Mouse (Mus musculus): ENCODE results near the gene Col24a1. TPM values are rescaled to one million over a fixed set of nuclear protein-coding genes. Genes with fewer than 3 reads are reported as not detected.

The Col24a1 gene
- total RNA-seq, 4 experiments from 2014 or later, result 2.4 to 4.4 (median 2.7) TPM

DNA sequence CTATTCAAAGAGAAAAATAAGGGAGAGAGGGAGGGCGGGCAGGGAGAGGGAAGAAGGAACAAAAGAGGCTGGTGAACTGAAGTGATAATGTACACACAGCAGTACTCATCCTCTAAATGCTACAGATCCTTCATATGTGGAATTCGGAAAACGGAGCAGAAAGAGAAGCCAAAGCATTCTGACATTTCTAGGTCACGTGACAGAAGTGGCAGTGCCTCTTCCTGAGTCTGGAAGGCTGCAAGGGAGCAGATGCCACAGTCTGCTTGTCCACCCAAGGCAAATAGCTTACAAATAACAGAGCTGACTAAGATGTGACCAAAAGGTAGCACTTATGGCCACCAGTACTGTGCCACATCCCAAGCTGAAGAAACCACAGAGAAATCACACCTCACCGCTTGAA lies 164.8 kb downstream of the Col24a1 start:
- no peak for DNase-seq (ENCODE audit: low spot score in 2 of 2)

DNA sequence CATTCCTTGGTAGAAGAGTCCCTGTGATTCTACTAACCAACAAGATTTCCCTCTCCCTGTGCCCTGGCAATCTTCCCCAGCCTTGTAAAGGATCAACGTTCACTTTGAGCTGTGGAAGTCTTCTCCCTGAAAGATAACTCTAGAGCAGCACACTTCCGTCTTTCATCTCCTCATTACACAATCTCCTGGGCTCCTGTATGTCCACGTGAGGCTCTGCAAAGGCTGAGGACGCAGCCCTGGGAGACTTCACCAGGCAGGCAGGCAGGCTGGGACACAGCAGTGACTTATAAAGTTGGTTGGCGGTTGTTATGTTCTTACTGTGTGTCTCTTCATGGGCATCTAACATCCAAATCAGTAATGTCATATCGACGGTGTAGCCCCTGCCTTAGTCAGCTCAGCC lies 170.1 kb downstream of the Col24a1 start:
- DNase-seq (ENCODE audit: low spot score in 2 of 2), result no peak

GRCm38 (mm10) chr3:145463731-145464130 lies 171.5 kb downstream of the Col24a1 start:
- no peak for DNase-seq (ENCODE audit: low spot score in 2 of 2)

- no peak for DNase-seq (ENCODE audit: low spot score in 2 of 2)
Observed at GRCm38 (mm10) chr3:145471094-145471493, 178.8 kb downstream of the Col24a1 start.

GRCm38 (mm10) chr3:145474163-145474562 lies 181.9 kb downstream of the Col24a1 start:
- no peak for DNase-seq (ENCODE audit: low spot score in 2 of 2)

DNA sequence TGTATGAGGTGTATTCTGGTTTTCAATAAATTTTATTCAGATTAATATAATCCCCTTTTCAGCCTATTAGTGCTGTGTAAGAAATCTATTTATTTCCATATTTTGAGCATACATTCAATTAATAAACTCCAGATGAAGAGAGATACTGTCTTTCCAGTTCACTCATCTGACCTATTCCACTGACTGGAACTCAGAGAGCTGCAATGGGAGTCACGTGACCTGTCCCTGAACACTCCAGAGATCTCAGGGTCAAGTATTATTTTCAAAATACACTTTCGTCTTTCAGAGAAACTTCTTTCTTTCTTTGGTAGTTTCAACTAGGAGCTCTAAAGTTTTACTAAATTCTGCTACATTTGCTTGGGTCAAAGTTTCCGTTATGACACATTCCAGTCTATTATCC lies 184.4 kb downstream of the Col24a1 start:
- no peak for DNase-seq (ENCODE audit: low spot score in 2 of 2)

GRCm38 (mm10) chr3:145477074-145477473 lies 184.8 kb downstream of the Col24a1 start:
- DNase-seq (ENCODE audit: low spot score in 2 of 2), result no peak

GRCm38 (mm10) chr3:145478446-145478845 lies 186.2 kb downstream of the Col24a1 start:
- no peak for DNase-seq (ENCODE audit: low spot score in 2 of 2)

GRCm38 (mm10) chr3:145490279-145490678 lies 198.0 kb downstream of the Col24a1 start:
- DNase-seq (ENCODE audit: low spot score in 2 of 2), result no peak

- DNase-seq (ENCODE audit: low spot score in 2 of 2), result no peak
Observed at GRCm38 (mm10) chr3:145491326-145491725, 199.1 kb downstream of the Col24a1 start.

- DNase-seq (ENCODE audit: low spot score in 2 of 2), result no peak
Observed at GRCm38 (mm10) chr3:145498127-145498526, 205.9 kb downstream of the Col24a1 start.

GRCm38 (mm10) chr3:145498893-145499292 lies 206.6 kb downstream of the Col24a1 start:
- no peak for DNase-seq (ENCODE audit: low spot score in 2 of 2)

DNA sequence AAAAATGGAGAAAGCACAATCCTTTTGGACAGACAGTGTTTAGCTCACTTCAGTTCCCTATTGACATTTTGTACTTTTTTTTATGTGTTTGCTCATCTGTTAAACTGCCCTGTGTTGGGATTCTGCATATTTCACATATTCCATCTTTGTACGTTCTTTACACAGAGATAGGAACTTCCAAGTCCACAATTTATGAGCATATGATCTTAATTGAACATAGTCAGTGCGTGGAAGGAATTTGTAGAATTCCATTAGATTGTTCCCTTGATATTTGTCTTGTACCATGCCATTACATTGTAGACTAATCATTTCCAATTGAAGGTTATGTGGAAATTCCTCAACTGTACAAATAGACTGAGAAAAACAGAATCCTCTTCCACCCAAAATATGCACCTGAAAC lies 212.6 kb downstream of the Col24a1 start:
- DNase-seq (ENCODE audit: low spot score in 2 of 2), result no peak

GRCm38 (mm10) chr3:145508550-145508949 lies 216.3 kb downstream of the Col24a1 start:
- no peak for DNase-seq (ENCODE audit: low spot score in 2 of 2)

DNA sequence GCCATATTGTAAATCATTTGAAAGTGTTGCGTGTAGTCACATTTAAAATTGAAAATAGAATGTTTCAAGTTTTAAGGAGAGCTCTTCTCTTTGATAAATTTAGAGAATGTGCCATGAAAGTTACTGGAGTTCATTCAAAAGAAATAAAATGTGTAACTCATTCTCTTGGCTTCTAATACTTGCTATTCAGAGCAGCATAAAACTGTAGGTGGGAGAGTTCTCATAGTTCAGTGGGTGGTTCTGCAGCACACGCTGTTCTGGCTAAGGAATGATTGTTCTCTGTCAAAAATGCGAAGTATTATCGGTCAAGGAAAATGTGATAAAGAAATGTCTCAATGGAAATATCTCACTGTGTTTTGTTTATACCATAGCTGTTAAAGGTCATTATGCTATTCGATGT lies 221.9 kb downstream of the Col24a1 start:
- DNase-seq (ENCODE audit: low spot score in 2 of 2), result no peak

- no peak for DNase-seq (ENCODE audit: low spot score in 2 of 2)
Observed at GRCm38 (mm10) chr3:145521528-145522080, 229.3 kb downstream of the Col24a1 start.

- DNase-seq (ENCODE audit: low spot score in 2 of 2), result no peak
Observed at GRCm38 (mm10) chr3:145522311-145522710, 230.0 kb downstream of the Col24a1 start.

DNA sequence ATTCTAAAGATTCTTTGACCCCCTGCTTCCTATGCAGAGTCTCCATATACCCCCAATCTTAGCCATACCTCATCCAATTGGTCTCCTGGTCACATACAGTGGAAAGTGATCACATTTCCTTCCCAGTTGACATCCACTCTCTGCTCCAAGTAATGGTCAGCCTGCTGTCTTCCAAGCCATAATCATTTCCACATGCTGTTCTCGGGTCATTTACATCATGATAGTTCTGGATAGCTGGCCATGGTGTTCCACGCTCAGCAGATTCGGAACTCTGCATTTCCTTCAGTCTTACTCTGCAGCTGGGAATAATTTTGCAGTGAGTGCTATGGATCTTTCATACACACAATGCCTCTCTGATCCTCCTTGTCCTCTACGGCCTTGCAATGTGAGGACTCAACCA lies 233.0 kb downstream of the Col24a1 start:
- DNase-seq (ENCODE audit: low spot score in 2 of 2), result no peak

DNA sequence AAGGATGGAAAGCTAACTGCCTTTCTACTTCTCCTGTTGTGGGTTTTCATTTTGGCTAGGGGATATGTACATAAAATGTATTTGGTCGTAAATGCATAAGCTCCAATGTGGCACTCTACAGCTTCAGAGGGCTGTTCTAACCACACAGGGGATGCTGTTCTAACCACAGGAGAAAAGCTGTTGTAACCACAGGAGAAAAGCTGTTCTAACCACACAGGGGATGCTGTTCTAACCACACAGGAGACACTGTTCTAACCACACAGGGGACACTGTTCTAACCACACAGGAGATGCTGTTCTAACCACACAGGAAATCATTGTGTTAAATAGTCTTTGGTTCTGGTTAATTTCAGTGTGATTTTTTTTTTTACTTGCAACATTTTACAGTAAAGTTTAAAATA lies 245.6 kb downstream of the Col24a1 start:
- DNase-seq (ENCODE audit: low spot score in 2 of 2), result no peak

DNA sequence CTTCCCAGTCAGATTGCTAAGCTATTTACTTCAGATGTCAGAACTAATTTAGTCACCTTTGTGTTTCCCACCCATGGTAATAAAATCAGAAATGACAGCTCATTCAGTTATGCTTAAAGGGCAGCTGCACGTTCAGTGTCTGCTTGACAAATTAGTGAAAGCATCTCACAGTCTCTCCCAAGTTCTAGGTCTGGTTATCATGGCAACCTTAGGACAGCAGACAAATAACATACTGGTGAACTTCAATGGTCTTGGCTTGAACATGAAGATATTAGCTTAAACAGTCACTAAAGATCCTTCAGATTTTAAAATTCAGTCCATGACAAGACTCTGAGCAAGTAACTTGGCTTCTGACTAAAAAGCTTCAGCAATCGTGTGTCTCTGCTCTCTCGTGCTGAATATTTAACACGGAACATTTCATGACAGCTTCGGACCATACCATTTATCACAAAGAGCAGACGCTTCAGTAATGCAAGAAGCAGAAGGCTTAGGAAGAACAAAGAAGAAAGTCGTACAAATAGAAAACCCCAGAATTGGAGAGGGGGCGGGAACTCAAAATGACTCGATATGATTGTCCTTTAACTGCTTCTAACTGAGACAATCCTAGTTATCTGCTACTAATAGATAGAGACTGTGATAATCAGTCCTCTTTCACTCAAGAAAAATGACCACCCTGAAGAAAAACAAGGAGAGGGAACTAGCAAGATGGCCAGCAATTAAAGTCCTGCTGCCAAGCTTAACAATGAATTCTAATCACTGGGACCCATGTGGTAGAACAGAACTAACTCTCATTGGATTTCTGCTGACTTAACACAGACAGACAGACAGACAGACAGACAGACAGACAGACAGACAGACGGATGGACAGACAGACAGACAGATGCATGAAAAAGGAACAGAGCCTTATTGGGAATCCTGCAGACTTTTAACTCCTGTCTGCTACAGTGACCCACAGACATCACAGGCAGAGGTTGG lies 256.5 kb downstream of the Col24a1 start:
- no peak for DNase-seq (ENCODE audit: low spot score in 2 of 2)

GRCm38 (mm10) chr3:145550216-145550615 lies 257.9 kb downstream of the Col24a1 start:
- DNase-seq (ENCODE audit: low spot score in 2 of 2), result no peak

DNA sequence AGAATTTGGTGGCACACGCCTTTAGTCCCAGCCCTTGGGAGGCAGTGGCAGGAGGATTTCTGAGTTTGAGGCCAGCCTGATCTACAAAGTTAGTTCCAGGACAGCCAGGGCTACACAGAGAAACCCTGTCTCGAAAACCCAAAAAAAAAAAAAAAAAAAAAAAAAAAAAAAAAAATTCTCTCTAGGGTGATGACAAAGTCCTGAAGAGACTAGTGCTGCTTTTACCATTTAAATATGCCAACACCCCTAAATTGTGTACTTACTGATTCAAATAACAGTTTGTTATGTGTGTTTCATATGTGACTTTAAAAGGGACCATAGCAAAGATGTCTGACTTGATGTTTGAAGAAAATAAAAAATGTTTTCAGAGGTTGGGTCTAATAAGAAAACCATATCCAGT lies 262.1 kb downstream of the Col24a1 start:
- no peak for DNase-seq (ENCODE audit: low spot score in 2 of 2)

GRCm38 (mm10) chr3:145556206-145556605 lies 263.9 kb downstream of the Col24a1 start:
- no peak for DNase-seq (ENCODE audit: low spot score in 2 of 2)
